Mouse (Mus musculus) bone marrow macrophage, adult 2 months (primary cell): ENCODE measurements around the gene Nrm. TPM values are rescaled to one million over a fixed set of nuclear protein-coding genes. Genes with fewer than 3 reads are reported as not detected.

ENCODE experiments used
- H3K27ac ChIP-seq: 2 replicates; pipeline ENCODE4 v1.5.1; 2012; ENCODE audit warnings: low read depth, low read length; ENCODE audit not compliant: insufficient read depth
- H3K4me1 ChIP-seq: 2 replicates; pipeline ENCODE4 v1.6.1; 2012; ENCODE audit warnings: low read length; ENCODE audit not compliant: control insufficient read depth, insufficient read depth
- H3K4me3 ChIP-seq: 2 replicates; pipeline ENCODE4 v1.5.1; 2012; ENCODE audit warnings: mild to moderate bottlenecking, low read length, moderate library complexity; ENCODE audit not compliant: insufficient read depth
- CTCF ChIP-seq: IDR thresholded peaks from 2 replicates; pipeline ENCODE4 v1.5.1; 2012; ENCODE audit warnings: low read depth, mild to moderate bottlenecking, low read length, moderate library complexity
- POLR2A ChIP-seq: IDR thresholded peaks from 2 replicates; pipeline ENCODE4 v1.6.1; 2012; ENCODE audit warnings: mild to moderate bottlenecking, low read depth, low read length, borderline replicate concordance
- polyA plus RNA-seq: library from polyadenylated mRNA; stranded (reverse); fragments of >200 nt; gene quantifications from 2 replicates; pipeline ENCODE4 v1.2.4, GENCODE M21; 2012; ENCODE audit not compliant: missing spikeins, insufficient read depth, insufficient read length

Gene Nrm
- polyA plus RNA-seq, 1 experiment, result 31.7 TPM

GRCm38 (mm10) chr17:35865481-35866280, 4.6 kb downstream of the Nrm start, which contains the start of gene Ppp1r18:
Gene Ppp1r18, plus strand, starts transcription at chr17:35865593.
- TF ChIP-seq POLR2A (no peak), CTCF (no peak)
- H3K4me3 ChIP-seq, result peak within 1 kb of the TSS; percentile 98
- peak within 1 kb of the TSS; percentile 96 for H3K27ac ChIP-seq
- peaks cover 13% of the 10 kb centered on the region for H3K4me1 ChIP-seq

GRCm38 (mm10) chr17:35866281-35866831, 5.2 kb downstream of the Nrm start:
- H3K27ac ChIP-seq, result peak overlapping the region; percentile 96
- no peak for TF ChIP-seq CTCF
- no peak for TF ChIP-seq POLR2A
- peaks cover 15% of the 10 kb centered on the region for H3K4me1 ChIP-seq
- H3K4me3 ChIP-seq, result peak overlapping the region; percentile 98

DNA sequence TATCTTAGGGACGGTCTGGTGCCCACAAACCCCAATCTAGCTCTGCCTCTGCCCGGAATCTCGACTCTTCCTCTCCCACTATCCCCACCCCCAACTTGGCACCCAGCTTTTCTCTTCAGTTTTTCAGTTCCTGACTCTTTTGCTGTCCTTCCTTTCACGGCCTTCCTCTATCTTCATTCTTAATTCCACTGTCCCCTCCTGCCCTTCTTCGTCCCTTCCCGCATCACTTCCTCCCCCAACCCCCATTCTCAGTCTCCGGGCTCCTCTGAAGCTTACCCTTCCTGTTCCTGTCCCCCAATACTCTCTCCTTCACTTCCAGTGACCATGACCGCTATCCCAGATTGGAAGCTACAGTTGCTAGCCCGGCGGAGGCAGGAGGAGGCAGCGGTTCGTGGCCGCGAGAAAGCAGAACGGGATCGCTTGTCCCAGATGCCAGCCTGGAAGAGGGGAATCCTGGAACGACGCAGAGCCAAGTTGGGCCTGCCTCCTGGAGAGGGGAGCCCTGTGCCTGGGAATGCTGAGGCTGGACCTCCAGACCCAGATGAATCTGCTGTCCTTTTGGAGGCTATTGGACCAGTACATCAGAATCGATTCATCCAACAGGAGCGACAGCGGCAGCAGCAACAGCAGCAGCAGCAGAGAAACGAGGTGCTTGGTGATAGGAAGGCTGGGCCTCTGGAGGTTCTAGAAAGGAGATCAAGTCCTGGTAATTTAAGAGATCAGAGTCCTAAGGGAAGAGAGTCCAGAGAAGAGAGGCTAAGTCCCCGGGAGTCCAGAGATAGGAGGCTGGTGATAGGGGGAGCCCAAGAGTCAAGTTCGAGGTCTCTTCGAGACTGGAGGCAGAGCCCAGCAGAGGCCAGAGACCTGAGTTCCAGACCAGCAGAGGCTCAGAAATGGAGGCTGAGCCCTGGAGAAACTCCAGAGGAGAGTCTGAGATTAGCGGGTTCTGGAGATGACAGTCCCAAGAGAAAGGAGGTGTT, 6.1 kb downstream of the Nrm start:
- Histone ChIP-seq H3K4me1 (peaks cover 16% of the 10 kb centered on the region), H3K27ac (peak overlapping the region; percentile 96)

DNA sequence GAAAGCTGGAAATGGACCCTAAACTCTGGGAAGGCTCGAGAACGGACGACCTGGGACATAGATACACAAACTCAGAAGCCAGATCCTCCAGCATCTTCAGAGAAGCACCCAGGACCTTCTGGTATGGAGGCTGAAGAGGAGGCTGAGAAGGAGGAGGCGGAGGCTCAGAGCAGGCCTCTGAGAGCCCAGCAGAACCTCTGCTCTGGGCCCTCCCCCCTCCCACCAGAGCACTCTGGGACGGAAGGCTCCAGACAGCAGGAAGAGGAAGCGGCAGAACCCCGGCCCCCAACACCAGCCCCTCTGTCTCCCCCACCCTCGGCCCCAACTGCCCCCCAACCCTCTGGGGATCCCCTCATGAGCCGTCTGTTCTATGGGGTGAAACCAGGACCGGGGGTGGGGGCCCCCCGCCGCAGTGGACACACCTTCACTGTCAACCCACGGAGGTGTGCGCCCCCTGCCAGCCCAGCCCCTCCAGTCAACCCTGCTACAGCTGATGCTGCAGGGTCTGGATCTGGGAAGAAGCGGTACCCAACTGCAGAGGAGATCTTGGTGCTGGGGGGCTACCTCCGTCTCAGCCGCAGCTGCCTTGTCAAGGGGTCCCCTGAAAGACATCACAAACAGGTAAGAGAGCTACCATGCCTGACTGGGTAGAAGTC, 7.2 kb downstream of the Nrm start:
- TF ChIP-seq CTCF (no peak), POLR2A (no peak)
- H3K4me1 ChIP-seq, result peaks cover 21% of the 10 kb centered on the region
- peak overlapping the region; percentile 99 for H3K27ac ChIP-seq
- peak overlapping the region; percentile 98 for H3K4me3 ChIP-seq

More for the DNA sequence above, 6.1 kb downstream of the Nrm start:
- H3K4me3 ChIP-seq, result peak overlapping the region; percentile 98
- no peak for TF ChIP-seq POLR2A
- TF ChIP-seq CTCF, result no peak; the same call in 1 of the 2 replicates

- Histone ChIP-seq H3K4me3 (peak overlapping the region; percentile 98), H3K27ac (peak overlapping the region; percentile 99), H3K4me1 (peaks cover 23% of the 10 kb centered on the region)
- TF ChIP-seq CTCF, result no peak
- TF ChIP-seq POLR2A, result no peak
Measured at GRCm38 (mm10) chr17:35868961-35869345, 7.8 kb downstream of the Nrm start.

DNA sequence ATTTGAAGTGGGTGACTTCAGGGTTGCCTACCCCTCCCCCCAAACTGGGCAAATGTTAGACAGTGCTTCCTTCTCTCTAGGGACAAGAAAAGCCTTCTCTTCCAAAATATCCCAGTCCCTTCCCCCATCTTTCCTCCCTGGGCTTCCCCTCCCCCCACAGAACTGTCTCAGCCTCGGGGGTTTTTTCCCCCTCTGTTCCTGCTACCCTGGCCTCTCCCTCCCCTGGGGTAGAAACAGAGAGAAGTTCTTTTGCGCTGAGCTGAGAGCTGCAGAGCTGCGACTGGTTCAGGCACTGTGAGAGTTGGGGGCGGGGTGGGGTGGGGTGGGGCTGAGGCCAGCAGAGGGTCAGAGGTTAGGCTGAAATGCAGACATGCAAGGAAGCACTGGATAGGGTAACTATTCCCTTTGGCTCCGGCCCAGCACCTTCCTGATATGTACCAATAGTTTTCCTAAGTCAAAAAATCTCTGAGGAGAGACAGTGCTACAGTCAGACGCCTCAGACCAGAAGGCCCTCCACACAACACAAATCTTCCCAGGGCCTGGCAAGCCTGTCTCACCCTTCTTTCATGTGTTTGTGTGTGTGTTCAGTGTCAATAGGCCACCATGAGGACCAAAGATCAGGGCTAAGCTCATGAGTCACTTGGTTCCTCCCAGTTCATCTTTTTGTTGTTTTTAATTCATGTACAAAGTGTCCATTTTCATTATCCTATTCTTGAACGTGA, 8.4 kb downstream of the Nrm start:
- TF ChIP-seq POLR2A, result no peak
- Histone ChIP-seq H3K27ac (peak overlapping the region; percentile 99), H3K4me3 (peak overlapping the region; percentile 98), H3K4me1 (peaks cover 21% of the 10 kb centered on the region)

DNA sequence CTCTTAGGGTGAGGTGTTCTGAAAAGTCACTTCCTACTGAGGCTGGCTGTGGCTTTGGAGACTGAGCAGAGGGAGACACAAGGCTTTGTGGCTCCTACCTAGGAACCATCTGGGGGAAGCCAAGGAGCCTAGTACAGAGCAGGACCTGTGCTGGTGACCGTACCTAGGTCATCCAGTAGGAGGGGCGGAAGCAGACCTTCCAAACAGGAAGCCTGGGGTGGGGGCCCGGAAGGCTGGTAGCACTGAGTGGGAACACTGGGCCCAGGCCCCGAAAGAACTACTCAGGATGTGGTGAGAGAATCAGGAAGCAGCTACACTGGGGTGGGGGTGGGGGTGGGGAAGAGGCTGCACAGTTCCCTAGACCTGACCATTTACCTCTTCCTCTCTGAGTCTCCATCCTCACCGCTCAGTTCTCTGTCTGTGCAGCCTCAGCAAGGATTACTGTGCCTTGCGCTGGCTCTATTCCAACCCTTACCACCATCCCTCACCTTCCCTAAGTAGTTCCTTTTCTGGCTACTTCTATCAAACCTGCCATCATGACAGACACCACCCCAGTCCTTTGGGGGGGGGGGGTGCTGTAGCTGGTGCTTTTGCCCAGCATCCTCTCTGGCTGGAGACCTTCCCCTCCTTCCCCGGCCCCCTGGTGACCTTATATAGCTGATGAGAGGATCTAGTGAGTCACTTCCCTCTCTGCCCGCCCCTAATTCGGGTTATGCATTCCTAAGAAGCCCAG, 9.2 kb downstream of the Nrm start:
- peak overlapping the region; percentile 98 for H3K4me3 ChIP-seq

DNA sequence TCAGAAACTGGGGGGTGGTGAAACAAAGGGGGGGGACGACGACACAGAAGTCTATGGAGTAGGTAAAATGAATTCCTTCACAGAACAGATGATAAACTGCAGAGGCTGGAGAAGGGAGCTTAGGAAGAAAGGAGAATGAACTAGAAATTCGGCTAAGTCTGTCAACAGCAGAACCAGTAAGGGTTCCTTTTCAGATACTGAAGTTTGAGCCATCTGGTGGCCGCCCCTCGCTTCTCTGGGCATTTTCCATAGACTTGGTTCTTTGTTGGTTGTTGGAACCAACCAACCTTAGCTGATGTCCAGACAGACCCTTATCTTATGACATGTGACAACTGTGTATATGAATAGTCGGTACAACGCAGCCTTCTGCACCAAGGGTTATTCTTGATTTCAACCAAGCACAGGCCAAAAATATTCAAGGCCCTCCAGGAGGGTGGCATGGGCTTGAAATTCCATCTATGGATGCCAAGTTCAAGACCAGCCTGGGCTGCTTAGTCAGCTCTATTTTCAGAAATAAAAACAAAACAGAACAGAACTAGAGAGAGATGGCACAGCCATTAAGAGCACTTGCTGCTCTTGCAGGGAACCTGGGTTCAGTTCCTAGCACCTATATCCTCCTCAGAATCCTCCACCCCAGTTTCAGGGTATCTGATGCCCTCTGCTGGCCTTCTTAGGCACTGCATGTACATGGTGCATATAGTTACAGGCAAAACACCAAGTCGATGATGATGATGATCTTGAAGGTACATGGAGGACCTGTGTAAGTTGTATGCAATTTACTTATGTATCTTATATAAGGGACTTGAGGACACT, 10.0 kb downstream of the Nrm start:
- peak overlapping the region; percentile 99 for H3K27ac ChIP-seq
- H3K4me3 ChIP-seq, result peak overlapping the region; percentile 98
- peaks cover 14% of the 10 kb centered on the region for H3K4me1 ChIP-seq
- TF ChIP-seq POLR2A (no peak), CTCF (0 out of 2 replicates have a peak, but pooled peaks have one; percentile 30)

More for the DNA sequence above, 9.2 kb downstream of the Nrm start:
- H3K27ac ChIP-seq, result peak overlapping the region; percentile 99
- peaks cover 14% of the 10 kb centered on the region for H3K4me1 ChIP-seq
- no peak for TF ChIP-seq POLR2A
- TF ChIP-seq CTCF, result 0 out of 2 replicates have a peak, but pooled peaks have one; percentile 7
